Mouse (Mus musculus): ENCODE measurements at regions not wholly inside any gene's neighbourhood (a gene's known extent, or its start where the extent isn't known, plus 50 kb on each side); places are given as distances from the start of the nearest gene placed in this dataset.
A peak's percentile ranks its signal among the peaks of the same experiment; 100 is the strongest.

- ATAC-seq (ENCODE audit: low TSS enrichment): peak; percentile 57
Observed at GRCm38 (mm10) chr5:97656167-97656924, 199.5 kb upstream of the Gk2 start.

- no peak for ATAC-seq (ENCODE audit: low TSS enrichment)
Observed at GRCm38 (mm10) chr5:97655266-97655665, 198.4 kb upstream of the Gk2 start.

- ATAC-seq (ENCODE audit: low TSS enrichment): peak; percentile 52; the same call in 1 of the 2 replicates
Observed at GRCm38 (mm10) chr5:97654414-97654813, 197.6 kb upstream of the Gk2 start.

GRCm38 (mm10) chr5:97642251-97642650 is 185.4 kb upstream of the Gk2 start:
- ATAC-seq (ENCODE audit: low TSS enrichment): peak; percentile 68

GRCm38 (mm10) chr5:97641646-97642045 is 184.8 kb upstream of the Gk2 start:
- ATAC-seq (ENCODE audit: low TSS enrichment): peak; percentile 74

GRCm38 (mm10) chr5:97636357-97636756 is 179.5 kb upstream of the Gk2 start:
- ATAC-seq (ENCODE audit: low TSS enrichment): no peak

GRCm38 (mm10) chr5:97633766-97634165 is 176.9 kb upstream of the Gk2 start:
- no peak for ATAC-seq (ENCODE audit: low TSS enrichment)

GRCm38 (mm10) chr5:97632791-97633190 is 176.0 kb upstream of the Gk2 start:
- no peak for ATAC-seq (ENCODE audit: low TSS enrichment)

- ATAC-seq (ENCODE audit: low TSS enrichment): peak; percentile 77
Observed at GRCm38 (mm10) chr5:97625200-97625599, 168.4 kb upstream of the Gk2 start.

- peak; percentile 67 for ATAC-seq (ENCODE audit: low TSS enrichment)
Observed at GRCm38 (mm10) chr5:97619890-97620289, 163.1 kb upstream of the Gk2 start.

- no peak for ATAC-seq (ENCODE audit: low TSS enrichment)
Observed at GRCm38 (mm10) chr5:97618411-97618810, 161.6 kb upstream of the Gk2 start.

- ATAC-seq (ENCODE audit: low TSS enrichment): no peak
Observed at GRCm38 (mm10) chr5:97602176-97602575, 145.4 kb upstream of the Gk2 start.

- no peak for ATAC-seq (ENCODE audit: low TSS enrichment)
Observed at GRCm38 (mm10) chr5:97601384-97601783, 144.6 kb upstream of the Gk2 start.

GRCm38 (mm10) chr5:97598741-97599140 is 141.9 kb upstream of the Gk2 start:
- ATAC-seq (ENCODE audit: low TSS enrichment): peak; percentile 88

- ATAC-seq (ENCODE audit: low TSS enrichment): no peak
Observed at GRCm38 (mm10) chr5:97595916-97596315, 139.1 kb upstream of the Gk2 start.

GRCm38 (mm10) chr5:97594081-97594480 is 137.3 kb upstream of the Gk2 start:
- ATAC-seq (ENCODE audit: low TSS enrichment): no peak

GRCm38 (mm10) chr5:97582509-97582908 is 125.7 kb upstream of the Gk2 start:
- ATAC-seq (ENCODE audit: low TSS enrichment): no peak

GRCm38 (mm10) chr5:97565486-97565885 is 108.7 kb upstream of the Gk2 start:
- no peak for ATAC-seq (ENCODE audit: low TSS enrichment)

- peak; percentile 59; the same call in 1 of the 2 replicates for ATAC-seq (ENCODE audit: low TSS enrichment)
Observed at GRCm38 (mm10) chr5:97563724-97564123, 106.9 kb upstream of the Gk2 start.

- ATAC-seq (ENCODE audit: low TSS enrichment): peak; percentile 98
Observed at GRCm38 (mm10) chr5:97554274-97554673, 97.5 kb upstream of the Gk2 start.

- ATAC-seq (ENCODE audit: low TSS enrichment): no peak
Observed at GRCm38 (mm10) chr5:97553122-97553521, 96.3 kb upstream of the Gk2 start.

GRCm38 (mm10) chr5:97537492-97538257 is 80.9 kb upstream of the Gk2 start:
- no peak for ATAC-seq (ENCODE audit: low TSS enrichment)

GRCm38 (mm10) chr5:97533733-97534132 is 76.9 kb upstream of the Gk2 start:
- peak; percentile 92 for ATAC-seq (ENCODE audit: low TSS enrichment)

Measured in frontal cortex, adult (tissue).